Mouse (Mus musculus) gastrocnemius, postnatal 14 days (tissue): ENCODE data around the gene C6. TPM values are rescaled to one million over a fixed set of nuclear protein-coding genes. Genes with fewer than 3 reads are reported as not detected.

Experiments
- DNase-seq: peaks from one replicate; pipeline ENCODE4 v3.0.0; 2021; ENCODE audit warnings: mixed read lengths
- intact Hi-C: fragments of 180-260 bp; cut with DNase I; formaldehyde crosslinking; loops from one replicate; pipeline ENCODE4 v1.15.1; 2025; ENCODE audit warnings: low total_unique reads
- long read RNA-seq, 2 experiments: library from polyadenylated mRNA; stranded (forward); transcript quantifications; one replicate each; pipeline ENCODE4 v2.0.0; 2021
- total RNA-seq, 2 experiments: library from RNA; stranded (reverse); gene quantifications; 2 replicates each; pipeline ENCODE4 v1.2.3; 2021

Gene C6
- total RNA-seq, result under 1 TPM in 1 of 2 experiments, not detected in 1; 0.21 TPM
- long read RNA-seq, experiment 1, result 0 reads
- long read RNA-seq, experiment 2, result 0 reads

- no peak for DNase-seq
- intact Hi-C loops, result no loop called here
These were observed at the start of gene C6 for GRCm38 (mm10) chr15:4726830-4727310. Gene C6, plus strand, starts transcription at chr15:4727175.

GRCm38 (mm10) chr15:4697604-4698003, 29.4 kb upstream of the C6 start:
- DNase-seq, result no peak
- intact Hi-C loops, result no loop called here

GRCm38 (mm10) chr15:4734150-4734549, 7.2 kb downstream of the C6 start:
- intact Hi-C loops, result no loop called here
- no peak for DNase-seq

DNA sequence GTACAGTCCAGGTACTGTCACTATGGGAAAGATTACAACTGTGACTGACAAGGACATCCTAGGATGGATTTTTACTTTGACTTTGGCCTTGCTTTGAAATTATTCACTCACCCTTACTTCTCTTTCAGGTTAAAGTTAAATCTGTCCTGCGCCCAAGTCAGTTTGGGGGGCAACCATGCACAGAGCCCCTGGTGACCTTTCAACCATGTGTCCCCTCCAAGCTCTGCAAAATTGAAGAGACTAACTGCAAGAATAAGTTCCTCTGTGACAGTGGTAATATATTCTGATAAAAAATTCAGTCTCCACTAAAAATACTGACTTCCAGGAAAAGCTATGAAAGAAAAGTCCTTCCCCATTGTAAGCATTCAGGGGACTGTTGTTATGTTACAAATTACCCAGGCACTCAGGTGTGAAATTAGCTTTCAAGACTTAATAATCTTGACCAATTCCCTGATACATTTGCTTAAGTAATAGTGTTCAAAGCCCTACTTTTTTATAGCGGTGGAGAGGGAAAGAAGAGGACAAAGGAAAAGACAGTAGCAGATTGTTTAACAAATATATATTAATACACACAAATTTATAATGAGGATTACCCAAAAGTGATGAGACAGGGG, 8.1 kb downstream of the C6 start:
- DNase-seq, result no peak
- intact Hi-C loops, result no loop called here

DNA sequence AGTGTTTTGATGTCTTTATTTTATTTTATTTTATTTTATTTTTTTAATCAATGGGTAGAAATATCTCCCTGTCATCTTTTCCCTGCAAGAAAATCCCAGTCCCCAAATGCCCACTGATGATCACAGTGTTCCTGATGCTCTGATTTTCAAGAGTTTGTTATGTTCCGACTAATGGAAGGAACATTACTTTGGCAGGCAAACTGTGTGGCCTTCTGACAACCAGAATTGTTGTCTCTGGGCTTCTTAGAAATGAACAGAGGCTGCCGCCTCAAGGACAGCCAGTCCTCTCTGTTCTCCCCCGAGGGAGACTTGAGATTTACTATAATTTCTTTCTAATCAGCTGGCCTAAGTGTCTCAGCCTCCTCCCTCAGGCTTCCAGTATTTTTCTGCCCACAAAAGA, 20.7 kb downstream of the C6 start:
- no peak for DNase-seq
- intact Hi-C loops, result no loop called here

DNA sequence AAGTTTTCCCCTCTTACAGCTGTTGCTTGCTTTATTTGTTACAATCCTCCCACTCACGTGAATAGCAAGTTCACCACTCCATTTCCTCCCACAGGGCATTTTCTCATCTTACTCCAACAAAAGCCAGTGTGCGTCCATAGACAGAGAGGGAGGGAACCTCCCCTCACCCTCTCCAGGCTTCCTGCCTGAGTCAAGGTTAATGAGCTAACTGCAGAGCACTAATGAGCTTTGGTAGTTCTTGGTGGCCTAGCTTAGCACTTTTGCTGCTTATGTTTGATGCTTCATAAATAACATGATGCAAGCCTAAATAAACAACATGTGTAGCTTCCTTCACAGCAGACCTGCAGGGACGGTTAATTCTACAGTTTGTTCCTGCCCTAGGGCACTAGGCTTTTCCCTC, 63.4 kb downstream of the C6 start:
- intact Hi-C loops, result no loop called here
- no peak for DNase-seq

DNA sequence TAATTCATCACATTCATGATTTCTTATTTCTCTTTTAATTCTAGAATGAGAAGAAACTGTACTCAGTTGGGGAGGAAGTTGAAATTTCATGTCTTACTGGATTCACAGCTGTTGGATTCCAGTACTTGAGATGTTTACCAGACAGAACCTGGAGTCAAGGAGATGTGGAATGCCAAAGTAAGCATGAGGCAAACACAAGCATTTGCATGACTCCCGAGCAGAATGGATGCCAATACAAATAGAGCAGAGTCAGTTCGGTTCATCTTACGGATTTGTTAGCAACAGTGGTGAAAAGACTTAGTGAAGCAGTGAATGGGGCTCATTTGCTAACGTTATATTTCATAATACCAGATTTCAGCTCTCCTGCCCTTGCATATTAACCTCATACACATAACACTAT, 69.9 kb downstream of the C6 start:
- DNase-seq, result no peak
- intact Hi-C loops, result no loop called here

GRCm38 (mm10) chr15:4804256-4804655, 77.3 kb downstream of the C6 start:
- intact Hi-C loops, result no loop called here
- DNase-seq, result no peak

DNA sequence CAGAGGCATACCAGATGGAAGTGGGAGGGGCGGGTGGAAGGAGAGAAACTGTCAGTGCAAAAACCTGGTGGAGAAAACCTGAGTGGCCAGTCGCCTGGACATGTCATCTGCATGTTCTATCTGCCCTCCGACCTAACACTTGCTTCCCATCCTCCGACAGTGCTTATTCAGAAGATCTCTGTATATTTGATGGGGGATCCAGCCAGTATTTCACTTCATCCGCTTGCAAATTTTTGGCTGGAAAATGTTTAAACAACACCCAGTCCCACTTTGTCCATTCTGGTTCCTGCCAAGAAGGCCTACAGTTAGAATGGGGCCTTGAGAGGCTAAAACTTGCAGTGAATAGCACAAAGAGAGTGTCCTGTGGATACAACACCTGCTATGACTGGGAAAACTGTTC, 81.2 kb downstream of the C6 start:
- DNase-seq, result no peak
- intact Hi-C loops, result no loop called here

DNA sequence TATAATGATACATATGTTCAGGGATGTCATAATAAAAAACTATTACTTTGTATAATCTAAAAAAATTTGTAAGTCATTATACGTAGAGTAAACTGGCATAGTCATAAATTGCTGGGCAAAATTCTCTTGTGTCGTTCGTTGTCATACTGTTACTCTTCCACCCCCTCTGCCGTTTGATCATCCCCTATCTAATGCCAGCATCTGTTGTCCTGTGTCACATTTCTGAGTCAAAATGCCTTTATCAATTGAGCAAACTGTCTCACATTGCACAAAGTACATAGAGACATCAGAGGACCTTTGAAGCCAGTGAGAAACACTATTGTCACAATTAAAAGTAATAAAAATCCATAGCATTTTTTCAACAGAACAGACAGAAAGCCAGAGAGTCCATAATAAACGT, 88.0 kb downstream of the C6 start:
- intact Hi-C loops, result no loop called here
- no peak for DNase-seq

- intact Hi-C loops, result no loop called here
- no peak for DNase-seq
These were observed 88.7 kb downstream of the C6 start for GRCm38 (mm10) chr15:4815711-4816110.

DNA sequence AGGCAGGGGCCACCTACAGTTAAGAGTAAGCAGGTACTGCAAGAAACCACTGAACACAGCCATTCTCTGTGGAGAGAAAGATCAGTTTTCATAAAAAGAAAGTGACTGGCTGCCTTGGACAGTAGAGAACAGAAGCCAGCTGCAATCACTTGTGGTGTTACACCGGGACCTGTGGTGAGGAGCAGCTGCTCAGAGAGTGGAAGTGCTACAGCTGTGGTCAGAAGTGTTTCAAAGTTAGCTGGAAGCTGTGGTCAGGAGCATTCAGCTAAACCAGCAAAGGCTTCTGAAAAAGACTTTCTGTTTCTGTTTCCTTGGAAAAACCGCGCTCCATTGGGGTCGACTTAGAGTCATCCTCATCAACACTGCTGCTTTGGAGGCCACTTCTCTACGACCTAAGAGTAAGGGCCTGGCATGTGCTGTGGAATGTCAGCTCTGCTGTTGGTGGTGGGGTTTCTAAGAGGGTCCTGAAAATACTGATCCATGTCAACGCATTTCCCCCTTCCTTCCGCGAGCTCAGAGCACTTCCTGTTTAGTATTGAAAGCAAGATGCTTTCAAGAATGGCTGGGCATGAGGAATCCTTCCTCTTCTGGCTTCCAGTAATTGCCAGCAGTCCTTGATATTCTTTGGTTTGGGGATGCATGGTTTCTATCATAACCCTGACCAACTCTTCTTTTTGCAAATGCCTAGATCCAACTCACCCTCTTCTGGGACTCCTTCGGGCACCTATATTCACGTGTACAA, 89.9 kb downstream of the C6 start:
- DNase-seq, result no peak
- intact Hi-C loops, result no loop called here

DNA sequence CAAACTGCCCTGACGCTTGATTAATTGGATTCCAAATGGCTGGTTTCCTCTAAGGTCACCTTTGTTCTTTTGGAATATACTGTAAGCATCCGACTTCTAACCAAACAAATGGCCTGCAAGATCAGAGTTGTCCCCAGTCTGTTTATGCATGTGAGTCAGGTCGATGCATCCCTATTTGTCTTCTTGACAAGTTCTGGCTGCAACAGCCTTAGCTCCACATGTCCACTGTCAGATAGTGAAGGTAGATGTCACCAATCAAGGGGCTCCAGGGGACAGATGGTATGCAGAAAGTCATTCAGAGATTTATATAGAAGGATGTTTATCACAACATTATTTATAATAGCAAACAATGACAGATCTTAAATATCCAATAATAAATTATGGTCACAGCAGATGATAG, 91.5 kb downstream of the C6 start:
- DNase-seq, result no peak
- intact Hi-C loops, result no loop called here

GRCm38 (mm10) chr15:4821161-4821560, 94.2 kb downstream of the C6 start:
- no peak for DNase-seq
- intact Hi-C loops, result no loop called here

DNA sequence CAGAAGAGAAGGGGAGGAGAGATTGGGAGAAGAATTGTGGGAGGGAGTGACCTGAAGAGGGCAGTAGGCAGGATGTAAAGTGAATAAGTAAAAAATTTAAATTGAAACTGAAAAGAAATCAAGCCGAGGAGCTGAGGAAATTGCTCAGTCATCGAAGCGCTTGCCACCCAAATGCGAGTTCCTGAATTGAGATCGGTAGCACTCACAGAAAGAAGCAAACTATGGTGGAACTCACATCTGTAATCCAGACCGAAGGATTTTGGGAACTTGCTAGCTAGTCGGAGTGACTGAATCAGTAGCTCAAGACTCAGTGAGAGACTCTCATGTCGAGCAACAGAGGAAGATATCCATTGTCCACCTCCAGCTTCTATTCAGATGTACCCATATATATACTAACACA, 94.8 kb downstream of the C6 start:
- intact Hi-C loops, result no loop called here
- no peak for DNase-seq

DNA sequence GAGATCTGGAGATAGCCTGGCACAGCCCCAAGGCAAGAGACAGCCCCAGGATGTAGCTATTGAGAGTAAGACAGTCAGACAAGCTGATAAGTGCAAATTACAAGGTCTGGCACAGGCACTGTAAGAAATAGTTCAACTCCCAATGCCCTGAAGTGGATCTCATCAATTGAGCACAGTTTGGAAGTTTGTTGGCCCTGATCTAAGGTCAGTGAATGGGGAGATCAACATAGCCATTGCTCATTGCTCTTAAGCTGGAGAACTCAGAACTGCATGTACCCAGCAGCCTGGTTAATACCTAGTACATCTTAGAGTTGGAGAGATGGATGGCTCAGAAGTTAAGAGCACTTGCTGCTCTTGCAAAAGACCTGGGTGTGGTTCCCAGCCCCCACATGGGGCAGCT, 100.8 kb downstream of the C6 start:
- no peak for DNase-seq
- intact Hi-C loops, result no loop called here

GRCm38 (mm10) chr15:4836354-4836753, 109.4 kb downstream of the C6 start:
- intact Hi-C loops, result no loop called here
- no peak for DNase-seq

DNA sequence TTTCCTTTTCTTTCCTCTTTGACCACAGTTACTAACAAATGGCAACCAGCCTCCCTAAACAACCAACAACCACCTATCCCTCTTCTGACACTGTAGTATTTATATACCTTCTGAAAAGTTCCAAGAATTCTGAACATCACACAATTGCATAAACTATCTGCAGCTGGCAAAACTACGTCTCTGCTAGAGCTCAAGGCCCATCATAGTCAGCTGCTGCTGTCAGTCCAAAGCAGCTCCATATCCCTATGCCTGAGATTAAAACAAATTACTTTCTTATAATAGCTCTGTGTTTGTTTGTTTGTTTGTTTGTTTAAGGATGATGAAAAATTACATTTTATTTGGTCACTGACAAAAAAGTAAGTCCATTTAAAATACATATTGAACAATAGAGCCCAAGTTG, 123.0 kb downstream of the C6 start:
- intact Hi-C loops, result no loop called here
- DNase-seq, result no peak
